Mouse (Mus musculus) c-Kit-positive CD71-positive TER-119-positive erythroid progenitor cells, embryonic 14.5 days (primary cell): ENCODE measurements around the gene Nfat5.

Source experiments
- DNase-seq: peaks from one replicate; pipeline ENCODE4 v3.0.0-alpha.2; 2013; ENCODE audit warnings: low spot score

Nfat5 gene

DNA sequence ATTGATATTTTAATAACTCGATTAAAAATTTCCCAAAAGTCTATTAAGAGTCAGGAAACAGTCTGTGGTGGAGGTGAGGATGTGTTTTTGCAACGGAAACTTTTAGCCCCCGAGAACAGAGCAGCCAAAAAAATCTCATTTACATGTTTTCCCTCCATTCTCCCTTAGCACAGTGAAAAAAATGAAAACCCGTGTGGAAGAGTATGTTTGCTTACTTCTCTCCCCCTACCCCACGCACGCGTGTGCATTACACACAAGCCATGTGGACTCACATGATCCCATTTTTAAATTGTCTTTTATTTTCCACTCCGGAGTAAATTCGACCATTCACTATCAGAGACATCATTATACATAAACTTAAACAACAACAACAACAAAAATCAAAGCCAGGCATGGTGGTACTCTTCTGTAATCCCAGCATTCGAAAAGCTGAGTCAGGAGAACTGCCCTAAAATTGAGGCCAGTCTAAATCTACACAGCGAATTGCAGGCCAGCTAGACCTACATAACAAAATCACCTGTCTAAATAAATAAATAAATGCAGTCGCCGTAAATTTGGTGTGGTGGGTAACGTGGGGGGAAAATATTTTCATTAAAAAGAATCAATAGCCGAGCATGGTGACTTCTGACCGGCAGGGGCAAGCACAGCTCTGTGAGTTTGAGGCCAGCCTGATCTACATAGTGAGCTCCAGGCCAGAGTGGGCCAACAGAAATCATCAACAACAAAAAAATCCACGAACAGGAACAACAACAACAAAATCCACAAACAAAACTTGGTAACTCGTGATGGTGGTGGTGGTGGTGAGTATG lies 947 bp upstream of the Nfat5 start:
- DNase-seq, result no peak

DNA sequence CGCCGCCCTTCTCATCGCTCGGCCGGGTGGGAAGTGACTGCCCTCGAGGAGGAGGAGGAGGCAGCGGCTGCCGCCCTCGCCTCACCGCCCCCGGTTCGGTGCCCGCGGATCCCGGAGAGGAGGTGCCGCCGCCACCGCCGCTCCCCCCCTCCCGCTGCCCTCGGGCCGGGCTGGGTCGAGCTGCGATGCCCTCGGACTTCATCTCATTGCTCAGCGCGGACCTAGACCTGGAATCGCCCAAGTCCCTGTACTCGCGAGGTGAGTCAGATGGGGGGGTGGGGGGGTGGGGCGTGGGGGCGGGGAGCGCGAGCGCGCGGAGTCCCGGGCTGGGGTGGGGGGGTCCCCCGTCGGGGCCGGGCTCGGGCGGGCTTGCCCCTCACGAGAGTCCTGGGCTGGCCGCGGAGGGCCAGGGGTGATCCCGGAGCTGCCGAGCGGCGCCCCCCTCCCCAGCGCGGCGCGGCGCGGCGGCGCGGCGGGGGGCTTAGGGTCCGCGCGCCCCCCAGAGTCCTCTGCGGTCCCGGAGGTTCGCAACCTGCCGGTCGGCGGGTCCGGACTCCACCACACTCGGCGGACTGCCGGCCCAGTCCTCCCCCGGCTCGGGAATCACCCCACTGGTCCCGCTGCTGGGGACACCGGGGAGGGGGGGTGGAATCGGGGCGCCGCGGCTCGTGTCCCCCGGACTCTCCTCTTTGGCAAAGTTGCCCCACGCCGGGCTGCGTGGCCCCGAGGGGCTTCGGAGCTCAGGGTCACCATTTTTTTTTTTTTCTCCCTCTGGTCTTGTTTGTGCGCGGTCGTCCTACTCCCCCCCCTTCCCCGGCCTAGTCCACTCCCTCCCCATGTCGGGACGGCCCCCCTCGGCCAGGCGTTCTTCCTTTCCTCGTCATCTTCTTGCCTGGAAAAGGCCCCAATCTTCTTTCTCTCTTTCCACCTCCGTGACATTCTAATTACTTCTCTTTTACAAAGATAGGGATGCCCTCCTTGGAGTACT lies 665 bp downstream of the Nfat5 start:
- DNase-seq, result peak; percentile 40

DNA sequence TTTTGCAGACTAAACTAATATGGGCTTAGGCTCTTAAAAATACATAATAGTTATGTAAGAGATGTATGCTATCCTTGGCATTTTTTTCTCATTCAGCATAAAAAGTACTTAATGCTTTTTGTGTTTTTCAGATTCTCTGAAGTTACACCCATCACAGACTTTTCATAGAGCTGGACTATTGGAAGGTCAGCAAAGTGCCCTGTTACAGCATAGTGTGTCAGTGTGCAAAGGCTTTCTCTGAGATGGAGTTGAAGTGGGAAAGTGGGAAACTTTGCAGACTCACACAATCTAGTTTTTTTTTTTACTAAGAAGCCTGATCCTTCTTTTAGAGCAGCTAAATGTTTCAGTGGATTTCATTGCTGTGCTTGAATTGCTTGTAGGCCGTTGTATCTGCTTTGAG lies 2.2 kb downstream of the Nfat5 start:
- DNase-seq, result no peak

DNA sequence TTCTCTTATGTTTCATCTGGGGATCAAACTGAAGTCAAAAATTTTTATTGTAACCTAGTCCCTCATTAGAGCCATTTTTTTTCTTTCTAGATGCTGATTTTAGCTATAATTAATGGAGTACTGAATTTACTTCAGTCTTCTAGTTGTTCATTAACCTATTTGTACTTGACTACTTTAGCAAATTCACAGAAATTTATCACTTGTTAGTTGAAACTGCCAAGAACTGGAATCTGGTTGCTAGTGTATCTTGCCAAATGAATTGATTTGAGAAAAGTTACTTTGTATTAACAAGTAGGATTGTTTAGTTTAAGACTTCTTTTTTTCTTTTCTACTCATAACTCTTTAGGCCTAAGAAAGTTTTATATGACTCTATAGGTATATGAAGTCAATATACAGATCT lies 18.6 kb downstream of the Nfat5 start:
- DNase-seq, result no peak

DNA sequence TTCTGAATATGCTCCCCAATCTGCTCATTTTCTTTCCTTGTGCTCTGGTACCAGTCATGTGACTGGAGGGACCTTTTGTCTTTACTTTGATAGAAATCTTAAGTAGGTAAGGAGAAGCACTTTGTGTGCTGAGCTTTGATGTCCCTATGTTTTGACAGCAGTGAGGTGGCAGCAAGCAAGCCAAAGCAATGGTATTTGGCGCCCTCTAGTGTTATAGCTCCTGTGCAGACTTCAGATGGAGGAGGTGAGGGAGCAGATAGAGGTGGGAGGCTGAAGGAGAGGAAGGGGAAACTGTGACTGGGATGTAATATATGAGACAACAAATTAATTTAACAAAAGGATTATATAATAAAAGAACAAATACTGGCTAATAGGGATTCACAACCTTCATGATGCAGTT lies 30.9 kb downstream of the Nfat5 start:
- peak; percentile 79 for DNase-seq

DNA sequence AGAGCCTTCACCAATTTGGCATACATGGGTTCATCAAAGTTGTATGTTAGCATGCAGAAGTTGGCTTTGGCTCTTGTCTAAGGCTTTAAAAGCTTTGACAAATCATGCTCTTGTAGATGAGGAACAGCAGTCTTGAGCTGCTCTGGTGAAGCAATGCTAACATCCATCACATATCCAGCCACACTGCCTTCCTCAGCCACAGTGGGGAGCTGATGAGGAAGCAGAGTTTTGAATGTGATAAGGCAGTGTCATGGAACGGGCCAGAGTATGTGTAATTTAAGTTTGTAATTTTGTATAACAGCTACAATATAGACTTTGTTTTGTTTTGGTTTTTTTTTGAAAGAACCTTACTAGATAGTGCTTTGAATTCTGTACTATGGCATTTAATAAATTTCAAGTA lies 36.3 kb downstream of the Nfat5 start:
- DNase-seq, result no peak

DNA sequence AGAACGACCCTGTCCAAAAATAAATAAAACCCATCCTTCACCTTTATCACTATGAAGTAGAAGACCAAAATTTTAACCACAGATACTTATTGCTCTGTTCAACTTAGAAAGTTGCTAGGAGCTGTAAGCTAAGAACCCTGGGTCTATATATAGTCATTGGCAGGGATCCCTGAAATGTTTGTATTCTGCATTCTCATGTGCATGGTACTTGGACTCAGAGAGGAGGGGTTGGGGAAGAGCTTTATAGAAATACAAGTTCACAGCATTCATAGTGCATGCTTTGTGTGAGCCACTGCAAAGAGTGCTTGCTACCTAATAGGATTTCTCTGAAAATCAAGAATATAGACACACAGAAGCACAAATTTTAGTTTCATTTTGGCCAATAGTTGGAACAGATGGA lies 43.2 kb downstream of the Nfat5 start:
- DNase-seq, result no peak

DNA sequence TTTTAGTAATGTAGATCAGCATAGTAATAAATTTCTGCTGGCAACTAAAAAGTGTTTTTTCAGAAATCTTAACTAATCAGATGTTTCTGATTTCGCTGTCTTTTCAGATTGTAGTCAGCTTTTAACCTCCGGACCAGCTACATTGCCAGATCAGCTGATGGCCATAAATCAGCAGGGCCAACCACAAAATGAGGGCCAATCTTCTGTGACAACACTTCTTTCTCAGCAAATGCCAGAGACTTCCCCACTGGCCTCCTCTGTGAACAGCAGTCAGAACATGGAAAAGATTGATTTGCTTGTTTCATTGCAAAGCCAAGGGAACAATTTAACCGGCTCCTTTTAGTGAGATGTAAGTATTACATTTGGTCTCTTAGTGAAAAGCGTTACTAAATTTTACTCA lies 77.0 kb downstream of the Nfat5 start:
- DNase-seq, result no peak

DNA sequence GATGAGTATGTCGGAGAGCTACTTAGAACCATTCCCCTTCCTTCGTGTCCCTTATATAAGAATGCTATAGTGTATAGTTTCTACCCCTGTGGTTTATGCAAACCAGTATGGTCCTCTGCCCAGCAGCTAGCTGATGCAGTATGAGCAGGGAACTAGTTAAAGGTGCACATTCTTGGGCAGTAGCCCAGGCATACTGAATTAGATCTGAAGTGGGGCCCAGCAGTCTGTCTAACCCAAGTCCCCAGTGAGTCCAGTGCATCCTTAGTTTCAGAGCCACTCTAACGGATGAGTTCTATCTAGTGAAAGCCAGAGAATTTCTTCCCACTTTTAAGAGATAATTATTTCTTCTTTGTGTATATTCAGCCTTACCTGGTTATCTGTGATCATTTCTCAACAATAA lies 84.1 kb downstream of the Nfat5 start:
- DNase-seq, result no peak

DNA sequence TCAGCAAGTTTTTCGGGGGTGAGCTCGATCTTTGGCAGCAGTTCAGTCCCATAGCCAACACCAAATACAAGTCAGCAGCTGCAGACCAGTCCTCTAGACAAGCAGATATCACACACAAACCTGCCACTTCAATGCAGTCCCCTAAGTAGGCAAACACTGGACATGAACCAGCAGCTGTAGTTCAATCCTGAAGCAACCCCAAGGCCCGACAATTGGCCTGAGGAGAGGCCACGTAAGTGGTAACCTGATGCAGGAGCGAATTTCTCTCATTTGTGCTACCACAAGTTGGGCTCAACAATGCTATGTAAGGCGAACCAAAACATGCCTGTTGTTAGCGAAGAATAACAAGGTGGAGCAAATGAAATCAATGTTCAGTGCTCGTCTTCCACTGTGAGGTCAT lies 87.5 kb downstream of the Nfat5 start:
- DNase-seq, result no peak

DNA sequence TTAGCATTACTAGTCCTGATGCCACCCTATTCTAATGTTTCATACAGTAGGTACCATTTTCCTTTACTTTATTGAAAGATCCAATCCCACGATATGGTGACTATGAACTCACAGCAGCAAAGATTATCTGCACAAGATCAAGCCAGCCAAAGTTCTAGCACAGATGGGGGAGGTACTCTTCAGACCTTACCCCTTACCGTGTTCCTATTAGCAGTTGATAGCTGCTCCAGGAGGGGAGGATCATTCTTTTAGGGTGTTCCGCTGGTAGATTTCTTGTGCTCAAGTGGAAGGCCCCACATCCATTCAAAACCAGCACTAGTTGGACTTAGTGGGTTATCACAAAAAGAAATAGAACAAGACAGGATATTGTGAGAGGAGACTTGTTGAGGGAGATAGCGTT lies 88.4 kb downstream of the Nfat5 start:
- no peak for DNase-seq

DNA sequence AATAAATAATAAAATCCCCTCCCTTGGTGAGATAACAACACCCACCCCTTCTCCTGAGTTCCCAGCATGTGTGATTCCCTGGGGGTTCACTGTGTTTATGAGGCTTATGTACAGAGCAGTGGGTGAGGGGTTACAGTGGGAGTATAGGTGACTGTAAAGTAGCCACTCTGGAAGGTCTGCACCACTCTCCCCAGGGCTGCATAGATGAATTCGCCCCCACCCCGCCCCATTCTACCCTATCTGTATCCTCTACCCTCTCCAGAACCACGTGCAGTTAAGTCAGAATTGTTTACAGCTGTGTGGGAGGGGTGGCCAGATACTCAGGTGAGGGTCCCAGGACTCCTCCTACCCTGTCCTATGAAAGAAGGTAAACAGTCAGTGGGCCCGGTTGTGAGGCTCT lies 89.6 kb downstream of the Nfat5 start:
- no peak for DNase-seq

DNA sequence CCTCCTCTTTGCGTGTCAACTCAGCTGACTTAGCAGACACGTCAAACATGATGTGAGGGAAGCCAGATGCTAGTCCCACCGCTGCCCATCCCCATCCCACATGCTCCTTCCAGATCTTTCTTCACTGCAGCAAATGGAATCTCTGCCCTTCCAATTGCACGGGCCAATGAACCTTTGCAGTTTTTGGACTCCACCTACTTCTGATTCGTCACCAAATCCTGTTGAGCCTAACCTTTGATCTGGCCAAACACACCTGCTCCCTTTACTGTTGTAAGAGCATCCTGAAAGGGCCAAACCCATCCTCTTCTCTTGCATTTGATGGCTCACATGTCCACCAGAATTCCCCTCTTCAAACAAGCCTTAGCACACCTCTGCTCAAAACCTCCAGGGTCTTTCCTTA lies 91.4 kb downstream of the Nfat5 start:
- no peak for DNase-seq

DNA sequence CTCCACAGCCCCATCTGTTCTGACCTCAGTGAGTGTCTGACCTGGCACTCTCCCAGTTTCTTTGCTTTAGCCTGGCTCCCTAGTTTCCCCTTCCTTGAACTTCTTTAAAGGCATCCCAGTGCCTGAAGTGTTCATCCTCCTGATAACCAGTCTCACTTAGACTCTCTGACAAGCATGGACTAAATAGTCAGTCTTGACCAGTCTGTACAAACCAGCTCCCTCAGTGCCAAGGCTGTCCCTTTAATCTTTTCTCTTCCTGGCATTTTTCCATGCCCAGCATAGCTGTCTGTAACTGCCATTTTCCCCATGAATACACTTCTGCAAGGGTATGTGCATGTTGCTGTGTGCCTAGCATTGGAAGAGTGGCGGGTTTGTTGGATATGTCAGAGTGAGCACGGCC lies 91.8 kb downstream of the Nfat5 start:
- DNase-seq, result no peak

DNA sequence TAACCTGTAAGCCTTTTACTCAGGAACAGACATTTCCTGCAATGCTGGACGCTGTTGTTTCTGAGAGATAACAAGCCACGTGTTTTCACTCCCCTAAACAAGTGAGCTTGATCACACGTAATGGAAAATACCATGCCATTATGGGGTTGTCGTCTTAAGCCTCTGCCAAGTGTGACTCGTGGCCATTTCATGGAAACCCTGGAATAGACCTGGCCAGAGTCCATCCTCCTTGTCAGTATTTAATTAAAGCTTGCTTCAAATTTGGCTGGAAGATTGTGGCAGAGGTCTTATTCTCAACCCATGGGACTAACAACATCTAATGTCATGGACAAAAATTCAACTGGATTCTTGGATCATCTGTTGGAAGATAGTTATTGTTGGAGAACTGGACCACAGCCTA lies 92.9 kb downstream of the Nfat5 start:
- DNase-seq, result peak; percentile 25

DNA sequence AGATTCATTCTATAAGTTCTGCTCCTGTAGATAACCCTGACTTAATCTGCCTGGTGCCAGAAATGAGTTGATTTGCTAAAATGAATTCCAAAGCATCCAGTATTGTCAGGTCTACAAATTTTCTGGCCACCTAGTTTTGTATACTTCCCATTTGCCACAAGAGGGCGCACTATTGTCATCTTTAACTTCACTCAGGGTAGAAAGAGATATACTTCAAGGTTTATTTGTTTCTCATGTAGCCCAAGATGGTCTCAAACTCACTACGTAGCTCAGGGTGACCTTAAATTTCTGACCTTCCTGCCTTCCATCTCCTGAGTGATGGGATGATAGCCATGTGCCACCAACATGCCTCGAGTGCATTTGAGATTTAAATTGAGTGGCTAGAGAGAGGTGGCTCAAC lies 93.4 kb downstream of the Nfat5 start:
- DNase-seq, result peak; percentile 72

DNA sequence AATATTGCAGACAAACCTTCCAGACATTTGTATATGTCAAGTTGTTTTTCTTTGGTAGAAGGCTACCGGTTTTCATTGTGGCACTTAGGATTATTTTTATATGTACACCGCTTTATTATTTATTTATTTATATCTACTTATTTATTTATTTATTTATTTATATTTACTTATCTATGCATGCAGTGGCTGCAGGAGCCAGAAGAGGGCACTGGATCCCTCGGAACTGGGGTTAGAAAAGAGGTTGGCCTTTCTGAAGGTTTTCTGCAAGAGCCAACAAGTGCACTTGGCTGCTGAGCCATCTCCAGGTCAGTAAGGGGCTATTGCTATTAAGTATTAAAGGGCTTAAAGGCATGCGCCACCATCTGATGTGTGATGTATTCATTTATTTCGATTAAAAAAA lies 94.6 kb downstream of the Nfat5 start:
- DNase-seq, result no peak

DNA sequence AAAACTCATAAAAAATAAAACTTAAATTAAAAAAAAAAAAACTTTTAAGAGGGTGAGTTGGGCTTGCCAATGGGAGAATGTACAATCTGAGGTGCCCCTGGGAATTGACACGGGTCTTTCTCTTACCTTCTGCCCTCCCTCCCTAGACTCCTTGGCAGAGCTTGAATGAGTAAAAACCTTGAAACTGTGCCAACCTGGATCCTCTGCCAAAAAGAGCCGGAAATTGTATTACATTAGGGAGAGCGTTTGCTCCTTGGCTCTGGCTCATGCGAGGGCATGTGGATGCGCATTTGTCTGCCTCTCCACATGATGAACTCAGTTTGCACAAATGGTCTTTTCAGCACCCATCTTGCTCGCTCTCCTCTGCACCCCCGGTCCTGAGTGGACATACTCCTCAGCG lies 96.3 kb downstream of the Nfat5 start:
- DNase-seq, result no peak

DNA sequence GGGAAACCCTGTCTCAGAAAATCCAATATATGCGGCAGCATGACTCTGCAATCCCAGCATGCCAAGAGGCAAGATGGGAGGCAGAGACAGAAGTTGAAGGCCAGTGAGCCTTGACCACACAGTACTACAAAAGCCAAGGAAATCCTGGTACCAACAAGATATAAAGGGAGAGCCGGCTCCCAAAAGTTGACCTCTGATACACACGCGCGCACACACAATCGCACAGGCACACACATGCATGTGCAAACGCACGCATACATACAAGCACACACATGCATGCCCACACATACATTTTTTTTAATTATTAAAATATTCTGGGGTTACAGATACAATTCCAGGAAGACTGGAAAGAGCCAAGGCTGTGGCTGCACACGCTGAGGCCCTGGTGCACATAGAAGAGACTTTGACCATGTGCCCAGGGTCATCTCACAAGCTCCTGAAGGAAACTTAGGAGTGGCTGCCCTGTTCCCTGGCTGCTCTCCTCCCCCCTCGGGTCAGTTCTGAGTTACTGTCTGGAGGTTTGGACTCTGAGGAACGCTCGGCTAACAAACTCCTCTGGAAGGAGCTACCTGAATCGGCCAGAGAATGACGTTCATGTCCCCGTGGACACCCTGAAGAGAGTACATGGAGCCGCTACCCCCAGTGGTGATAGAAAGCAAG lies 97.3 kb downstream of the Nfat5 start:
- DNase-seq, result no peak

DNA sequence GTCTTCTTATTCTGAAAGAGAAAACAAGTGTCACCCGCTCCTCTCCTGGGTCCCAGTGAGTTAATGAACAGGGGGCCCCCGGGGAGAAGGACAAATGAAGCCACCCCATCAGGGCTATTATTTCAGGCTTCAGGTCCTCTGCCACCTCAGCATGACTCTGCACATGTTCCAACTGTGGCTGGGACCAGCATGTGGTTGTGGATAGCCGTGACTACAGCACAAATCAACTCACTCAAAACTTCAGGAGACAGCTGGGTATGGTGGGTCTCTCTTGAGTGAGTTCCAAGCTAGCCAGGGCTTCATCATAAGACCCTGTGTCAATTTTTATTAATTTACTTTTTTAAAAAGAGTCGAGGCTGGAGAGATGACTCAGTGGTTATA lies 97.9 kb downstream of the Nfat5 start:
- no peak for DNase-seq

DNA sequence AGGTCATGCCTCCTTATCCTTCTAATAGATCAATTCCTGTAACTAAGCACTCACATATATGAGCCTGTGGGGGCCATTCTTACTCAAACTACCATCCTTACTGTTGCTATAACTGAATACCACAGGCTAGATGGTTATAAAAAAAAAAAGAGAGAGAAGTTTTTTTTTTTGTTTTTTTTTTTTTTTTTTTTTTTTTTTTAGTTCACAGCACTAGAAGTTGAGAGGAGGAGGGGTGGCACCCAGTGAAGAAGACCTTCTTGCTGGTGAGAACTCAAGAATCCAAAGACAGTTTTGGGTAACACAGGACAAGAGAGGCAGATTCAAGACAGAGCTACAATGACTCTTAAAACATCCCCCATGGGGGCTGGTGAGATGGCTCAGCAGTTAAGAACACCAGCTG lies 102.1 kb downstream of the Nfat5 start:
- DNase-seq, result no peak

DNA sequence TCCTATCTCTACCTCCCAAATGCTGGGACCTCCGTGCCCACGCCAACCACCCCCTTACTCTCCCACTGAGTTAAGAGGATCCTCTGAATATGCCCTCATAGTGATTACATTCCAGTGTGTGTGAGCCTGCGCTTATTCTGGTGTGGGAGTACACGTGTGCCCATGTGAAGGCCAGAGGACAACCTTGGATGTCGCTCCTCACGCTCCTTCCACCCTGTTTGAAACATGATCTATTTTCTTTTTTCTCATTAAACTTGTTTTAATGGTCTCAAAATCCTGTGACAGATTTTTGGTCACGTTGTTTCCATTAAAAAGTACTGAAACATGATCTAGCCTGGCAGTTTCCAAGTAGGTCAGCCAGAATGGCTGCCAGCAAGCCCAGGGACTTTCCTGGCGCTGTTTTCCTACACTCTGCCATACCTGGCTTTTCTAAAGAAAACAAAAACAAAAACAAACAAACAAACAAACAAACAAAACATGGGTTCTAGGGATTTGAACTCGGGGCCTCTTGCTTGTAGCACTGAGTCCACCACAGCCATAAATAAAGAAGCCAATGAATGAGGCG lies 102.9 kb downstream of the Nfat5 start:
- DNase-seq, result no peak
